Mouse (Mus musculus) G1E (cell line): ENCODE measurements at regions not wholly inside any gene's neighbourhood (a gene's known extent, or its start where the extent isn't known, plus 50 kb on each side); places are given as distances from the start of the nearest gene placed in this dataset.
"Not testable (repeated sequence)": the region's sequence is repeated elsewhere in the genome, so short reads cannot be mapped to it uniquely, and the experiment has no call there.

Source experiments
- ATAC-seq: 2 replicates; pipeline ENCODE4 v1.8.0; 2016; ENCODE audit warnings: mild to moderate bottlenecking; ENCODE audit not compliant: insufficient number of reproducible peaks, poor library complexity, low FRiP score, severe bottlenecking; ENCODE audit errors: extremely low read depth
- DNase-seq: peaks from one replicate; pipeline ENCODE4 v3.0.0; 2012; ENCODE audit warnings: low spot score
- H3K27me3 ChIP-seq: 2 replicates; pipeline ENCODE4 v1.6.1; 2012; ENCODE audit warnings: mild to moderate bottlenecking, low read length, inconsistent platforms; ENCODE audit not compliant: insufficient read depth
- H3K36me3 ChIP-seq: replicated peaks from 2 replicates; pipeline ENCODE3; 2012; ENCODE audit warnings: mild to moderate bottlenecking, inconsistent platforms
- H3K4me1 ChIP-seq: 2 replicates; pipeline ENCODE4 v1.6.1; 2012; ENCODE audit warnings: low read depth, low read length, inconsistent platforms, mixed read lengths; ENCODE audit not compliant: insufficient read depth
- H3K4me3 ChIP-seq: 2 replicates; pipeline ENCODE4 v1.5.1; 2012; ENCODE audit warnings: low read depth, mild to moderate bottlenecking, inconsistent platforms, low read length, moderate library complexity, mixed read lengths
- H3K9me3 ChIP-seq: replicated peaks from 2 replicates; pipeline ENCODE4 v1.6.1; 2012; ENCODE audit warnings: inconsistent platforms
- CTCF ChIP-seq: IDR thresholded peaks from 2 replicates; pipeline ENCODE4 v1.5.1; 2012; ENCODE audit warnings: low read depth, low read length, inconsistent platforms, mixed read lengths
- GATA1 ChIP-seq: IDR thresholded peaks from 2 replicates; pipeline ENCODE4 v1.6.1; 2012; ENCODE audit warnings: borderline replicate concordance, low read length, inconsistent platforms, mixed read lengths
- GATA2 ChIP-seq: IDR thresholded peaks from 2 replicates; pipeline ENCODE4 v1.6.1; 2012; ENCODE audit warnings: low read depth, low read length, inconsistent platforms, borderline replicate concordance
- POLR2AphosphoS5 ChIP-seq: IDR thresholded peaks from 2 replicates; pipeline ENCODE4 v1.6.1; 2012; ENCODE audit warnings: low read depth, low read length, inconsistent platforms; ENCODE audit not compliant: insufficient replicate concordance
- TAL1 ChIP-seq: conservative IDR thresholded peaks from 2 replicates; pipeline ENCODE4 v1.6.1; 2012; ENCODE audit warnings: low read depth, low read length, inconsistent platforms, mixed read lengths

DNA sequence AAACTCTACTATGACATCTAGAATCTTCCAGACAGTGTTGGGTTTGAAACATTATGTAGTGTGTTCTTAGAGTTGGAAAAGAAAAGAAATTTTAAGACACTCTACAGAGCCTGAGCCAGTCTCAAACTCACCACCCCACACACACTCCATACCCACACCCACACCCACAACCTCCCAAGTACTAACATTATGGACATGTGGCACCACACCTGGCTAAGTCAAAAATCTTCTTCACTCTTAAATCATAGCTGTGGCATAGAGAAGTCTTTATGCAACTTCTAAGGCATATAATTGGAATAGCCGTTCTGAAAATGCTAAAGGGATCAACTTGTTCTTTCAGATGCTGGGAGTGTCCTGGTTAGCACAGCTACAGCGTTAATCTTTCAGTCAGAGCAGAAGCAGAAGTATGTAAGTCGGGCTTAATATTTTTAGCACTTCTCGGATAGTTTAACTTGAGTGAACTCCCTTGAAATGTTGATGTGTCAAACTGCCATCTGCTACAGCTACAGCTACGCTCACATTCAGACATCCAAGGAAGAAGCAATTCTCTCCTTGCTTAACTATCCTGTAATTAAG lies 68.6 kb upstream of the Creb1 start:
- H3K4me1 ChIP-seq, result no peaks in the 10 kb centered on the region
- H3K27me3 ChIP-seq, result peaks cover 16% of the 10 kb centered on the region; the same call in 1 of the 2 replicates
- no peaks in the 10 kb centered on the region for H3K36me3 ChIP-seq
- no peaks in the 10 kb centered on the region for H3K9me3 ChIP-seq
- H3K4me3 ChIP-seq, result no peak overlapping the region
- ATAC-seq (no peak), DNase-seq (no peak)
- TF ChIP-seq GATA2, result no peak
- no peak for TF ChIP-seq TAL1
- no peak for TF ChIP-seq CTCF
- no peak for TF ChIP-seq POLR2AphosphoS5
- no peak for TF ChIP-seq GATA1

DNA sequence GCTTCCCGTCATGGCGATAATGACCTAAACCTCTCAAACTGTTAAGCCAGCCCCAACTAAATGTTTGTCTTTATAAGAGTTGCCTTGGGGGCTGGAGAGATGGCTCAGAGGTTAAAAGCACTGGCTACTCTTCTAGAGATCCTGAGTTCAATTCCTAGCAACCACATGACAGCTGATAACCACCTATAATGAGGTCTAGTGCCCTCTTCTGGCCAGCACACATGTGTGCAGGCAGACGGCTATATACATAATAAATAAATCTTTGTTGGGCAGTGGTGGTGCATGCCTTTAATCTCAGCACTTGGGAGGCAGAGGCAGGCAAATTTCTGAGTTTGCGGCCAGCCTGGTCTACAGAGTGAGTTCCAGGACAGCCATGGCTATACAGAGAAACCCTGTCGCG lies 70.8 kb upstream of the Creb1 start:
- TF ChIP-seq CTCF, result 0 out of 2 replicates have a peak, but pooled peaks have one; percentile 22
- H3K4me3 ChIP-seq, H3K36me3 ChIP-seq, H3K9me3 ChIP-seq, H3K4me1 ChIP-seq, ATAC-seq, DNase-seq: not testable (repeated sequence)
- peaks cover 11% of the 10 kb centered on the region; the same call in 1 of the 2 replicates for H3K27me3 ChIP-seq

DNA sequence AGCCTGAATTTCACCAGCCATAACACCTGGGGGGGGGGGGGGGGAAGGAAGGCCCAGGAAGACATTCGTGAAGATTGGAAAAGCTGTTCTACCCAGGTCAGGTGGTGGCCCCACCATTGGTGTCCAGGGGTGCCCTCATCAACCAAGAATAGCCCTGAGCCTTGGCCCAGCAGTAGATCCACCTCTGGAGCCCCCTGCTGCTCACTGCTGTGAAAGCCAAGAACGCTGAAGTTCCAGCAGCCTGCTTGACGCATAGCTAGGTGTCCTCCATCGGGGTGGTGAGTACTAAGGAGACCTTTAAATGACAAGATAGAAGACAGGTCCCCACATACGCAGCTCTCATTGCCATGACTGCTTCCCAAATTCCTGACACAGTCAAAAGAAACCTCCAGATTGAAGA lies 74.6 kb upstream of the Creb1 start:
- H3K4me3 ChIP-seq, result no peak overlapping the region
- ATAC-seq (no peak), DNase-seq (no peak)
- no peaks in the 10 kb centered on the region for H3K9me3 ChIP-seq
- peaks cover 8% of the 10 kb centered on the region; the same call in 1 of the 2 replicates for H3K27me3 ChIP-seq
- TF ChIP-seq GATA2, result no peak
- no peak for TF ChIP-seq GATA1
- no peak for TF ChIP-seq CTCF
- TF ChIP-seq TAL1, result no peak
- no peak for TF ChIP-seq POLR2AphosphoS5
- H3K36me3 ChIP-seq, result no peaks in the 10 kb centered on the region
- no peaks in the 10 kb centered on the region for H3K4me1 ChIP-seq

GRCm38 (mm10) chr1:64449141-64449540 lies 83.3 kb upstream of the Creb1 start:
- Histone ChIP-seq H3K4me3 (no peak overlapping the region), H3K27me3 (peaks cover 7% of the 10 kb centered on the region), H3K9me3 (peaks cover 3% of the 10 kb centered on the region; the same call in 1 of the 2 replicates), H3K4me1 (0 out of 2 replicates have a peak, but pooled peaks cover 2% of the 10 kb centered on the region), H3K36me3 (no peaks in the 10 kb centered on the region)
- ATAC-seq (no peak), DNase-seq (no peak)
- TF ChIP-seq GATA1, result no peak

DNA sequence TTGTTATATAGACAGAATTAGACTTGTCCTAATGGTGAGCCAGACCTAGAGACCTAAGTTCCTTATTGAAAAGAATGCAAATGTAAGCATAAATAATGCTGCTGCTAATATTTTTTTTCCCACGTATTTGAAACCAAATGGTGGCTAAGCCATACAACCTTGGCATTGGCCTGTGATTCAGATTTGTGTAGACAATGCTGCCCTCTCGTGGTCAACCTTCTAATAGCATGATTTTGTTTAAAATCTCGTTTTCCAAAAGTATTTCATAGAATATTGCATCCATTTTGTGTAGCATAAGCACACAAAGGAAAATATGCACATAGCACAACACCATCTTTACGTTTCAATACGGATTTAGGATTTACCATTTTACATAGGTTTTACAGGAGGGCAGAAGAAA lies 84.4 kb upstream of the Creb1 start:
- TF ChIP-seq GATA1 (no peak), GATA2 (no peak), TAL1 (no peak), POLR2AphosphoS5 (no peak), CTCF (0 out of 2 replicates have a peak, but pooled peaks have one; percentile 16)
- Histone ChIP-seq H3K4me1 (0 out of 2 replicates have a peak, but pooled peaks cover 2% of the 10 kb centered on the region), H3K27me3 (peaks cover 5% of the 10 kb centered on the region), H3K4me3 (no peak overlapping the region), H3K36me3 (no peaks in the 10 kb centered on the region), H3K9me3 (peaks cover 3% of the 10 kb centered on the region; the same call in 1 of the 2 replicates)
- peak; percentile 38 for DNase-seq
- no peak for ATAC-seq

DNA sequence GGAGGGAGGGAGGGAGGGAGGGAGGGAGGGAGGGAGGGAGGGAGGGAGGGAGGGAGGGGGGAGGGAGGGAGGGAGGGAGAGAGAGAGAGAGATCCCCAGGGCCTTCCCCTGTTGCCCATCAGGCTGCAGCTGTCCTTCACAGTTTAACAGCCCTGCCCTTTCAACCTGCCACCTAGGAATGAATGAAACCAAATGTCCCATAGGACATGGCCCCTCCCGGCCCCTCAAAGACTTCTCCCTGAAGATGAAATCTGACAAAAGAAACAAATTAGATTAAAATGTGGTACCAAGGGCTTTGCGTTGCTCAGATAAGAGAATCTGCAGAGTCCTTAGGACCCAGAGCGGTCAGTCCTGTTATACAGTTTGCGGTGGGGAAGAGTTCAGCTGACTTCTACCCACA lies 86.0 kb upstream of the Creb1 start:
- DNase-seq (no peak), ATAC-seq (no peak)
- H3K36me3 ChIP-seq, result no peaks in the 10 kb centered on the region
- H3K27me3 ChIP-seq, result peaks cover 5% of the 10 kb centered on the region; the same call in 1 of the 2 replicates
- TF ChIP-seq TAL1, result no peak
- no peak for TF ChIP-seq CTCF
- TF ChIP-seq GATA1, result no peak
- no peak for TF ChIP-seq GATA2
- no peak for TF ChIP-seq POLR2AphosphoS5
- H3K4me3 ChIP-seq, result no peak overlapping the region
- H3K9me3 ChIP-seq, result peaks cover 3% of the 10 kb centered on the region; the same call in 1 of the 2 replicates
- 0 out of 2 replicates have a peak, but pooled peaks cover 2% of the 10 kb centered on the region for H3K4me1 ChIP-seq
